Mouse (Mus musculus) lung, adult 18-20 months (tissue): ENCODE measurements around the gene Fpgs.

ENCODE experiments used
- DNase-seq, 2 experiments: peaks; one replicate each; pipeline ENCODE4 v3.0.0; 2022; ENCODE audit warnings: mixed read lengths in 2 of 2

The Fpgs gene

DNA sequence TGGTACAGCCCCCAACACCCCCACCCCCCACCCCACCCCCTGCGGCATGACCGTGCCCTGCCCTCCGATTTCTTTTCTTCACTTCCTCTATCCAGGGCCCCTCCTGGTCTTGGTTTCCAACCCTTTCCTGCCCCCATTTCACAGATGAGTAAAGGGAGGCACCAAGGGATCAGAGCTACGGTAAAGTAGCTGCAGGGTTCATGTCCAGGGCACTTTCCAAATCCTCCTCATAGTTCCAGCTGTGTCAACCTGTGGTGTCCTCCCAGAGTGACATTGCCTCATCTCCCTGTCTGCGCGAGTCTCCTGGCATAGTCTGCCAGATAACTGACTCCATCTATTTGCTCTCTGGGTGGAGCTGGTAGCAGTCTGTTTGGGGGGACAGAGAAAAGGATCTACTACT is 38.1 kb downstream of the Fpgs start:
- DNase-seq, result no peak

- DNase-seq, result no peak
Observed at GRCm38 (mm10) chr2:32665345-32665744, 38.6 kb downstream of the Fpgs start.

DNA sequence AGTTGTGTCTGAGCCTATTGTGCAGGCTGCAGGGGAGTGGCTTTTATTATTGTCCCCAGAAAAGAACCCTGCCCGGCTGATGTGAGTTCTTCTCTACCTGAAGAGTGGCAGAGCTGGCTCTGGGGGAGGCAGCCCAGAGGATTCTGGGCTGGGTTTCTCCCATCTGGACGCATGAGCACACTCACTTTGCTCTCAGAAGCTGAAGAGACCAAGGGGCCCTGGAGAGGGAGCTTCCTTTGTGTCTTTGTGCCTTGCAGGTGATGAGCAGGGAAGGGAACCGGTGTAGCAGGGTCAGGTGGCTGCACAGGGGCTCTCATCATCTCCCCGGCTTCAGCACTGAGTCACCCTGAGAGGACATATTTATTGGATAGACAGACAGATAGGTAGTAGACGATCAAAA is 41.7 kb downstream of the Fpgs start:
- DNase-seq, result no peak

GRCm38 (mm10) chr2:32661509-32662107 is 42.3 kb downstream of the Fpgs start:
- peak; percentile 77 to 85 for DNase-seq

- DNase-seq, result no peak
Observed at GRCm38 (mm10) chr2:32658873-32659272, 45.1 kb downstream of the Fpgs start.

DNA sequence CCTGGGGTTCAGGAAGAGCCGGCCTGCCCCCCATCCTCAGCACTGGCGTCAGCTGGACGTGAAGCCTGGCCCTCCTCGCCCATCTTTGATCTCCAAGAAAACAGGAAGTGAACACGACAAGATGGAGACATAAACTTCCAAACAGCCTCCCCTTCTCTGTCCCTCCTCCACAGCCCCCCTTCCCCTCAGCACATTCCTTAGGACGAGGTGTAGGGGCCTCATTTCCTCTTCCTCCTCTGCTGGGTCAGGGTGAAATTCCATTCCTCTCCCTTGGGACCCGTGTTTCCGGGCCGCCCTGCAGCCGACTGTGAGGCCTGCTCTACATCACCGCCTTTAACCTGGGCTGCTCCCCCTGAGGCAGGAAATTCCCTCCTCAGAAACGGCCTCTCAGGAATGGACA is 48.1 kb downstream of the Fpgs start:
- DNase-seq, result peak; percentile 67 to 81

DNA sequence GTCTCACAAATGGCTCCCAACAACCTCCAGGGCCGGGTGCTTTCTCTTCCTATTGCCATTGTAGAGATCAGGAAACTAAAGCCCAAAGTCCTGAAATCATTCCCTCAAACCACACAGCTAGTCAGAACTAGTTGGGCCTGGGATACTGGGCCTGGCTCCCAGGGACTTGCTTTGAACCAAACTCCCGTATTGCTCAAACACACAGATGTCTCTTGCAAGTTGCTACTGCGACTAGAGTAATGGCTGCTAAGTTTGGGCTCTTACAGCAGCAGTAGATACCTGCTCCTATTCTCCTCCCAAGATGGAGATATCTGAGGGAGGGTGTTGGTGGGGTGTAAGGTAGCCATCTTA is 48.6 kb downstream of the Fpgs start:
- no peak for DNase-seq

DNA sequence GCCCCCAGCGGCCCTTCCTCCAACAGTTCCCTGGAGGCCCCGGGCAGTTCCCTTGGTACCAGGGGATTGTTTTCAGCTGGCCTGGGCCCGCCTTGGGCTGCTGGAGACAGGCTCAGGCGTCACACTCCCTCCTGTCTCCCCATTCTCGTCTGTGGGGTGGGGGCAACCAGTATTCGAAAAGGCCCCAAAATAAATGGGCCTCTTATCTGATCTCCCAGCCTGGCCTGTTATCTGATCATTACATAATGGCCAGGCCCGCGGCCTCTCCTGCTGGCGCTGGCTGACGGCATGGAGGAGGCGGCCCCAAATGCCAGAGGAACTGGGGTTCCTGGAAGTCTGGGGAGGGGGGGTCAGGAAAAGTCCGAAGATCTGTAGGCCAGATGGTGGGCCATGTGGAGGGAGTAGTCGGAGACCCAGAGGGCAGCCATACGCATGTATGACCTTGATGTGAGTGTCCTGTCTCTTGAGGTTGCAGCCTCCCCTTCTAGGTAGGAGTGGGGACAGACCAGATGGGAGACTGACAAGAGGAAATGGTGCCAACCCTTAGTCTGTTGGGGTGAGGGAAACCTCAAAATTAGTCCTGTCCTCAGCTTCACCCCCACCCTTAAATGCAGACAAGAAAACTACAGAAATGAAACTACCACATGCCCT is 49.1 kb downstream of the Fpgs start:
- DNase-seq, result peak; percentile 71 to 82

GRCm38 (mm10) chr2:32653764-32654163 is 50.2 kb downstream of the Fpgs start:
- no peak for DNase-seq

GRCm38 (mm10) chr2:32647366-32647765 is 56.6 kb downstream of the Fpgs start:
- DNase-seq, result no peak

DNA sequence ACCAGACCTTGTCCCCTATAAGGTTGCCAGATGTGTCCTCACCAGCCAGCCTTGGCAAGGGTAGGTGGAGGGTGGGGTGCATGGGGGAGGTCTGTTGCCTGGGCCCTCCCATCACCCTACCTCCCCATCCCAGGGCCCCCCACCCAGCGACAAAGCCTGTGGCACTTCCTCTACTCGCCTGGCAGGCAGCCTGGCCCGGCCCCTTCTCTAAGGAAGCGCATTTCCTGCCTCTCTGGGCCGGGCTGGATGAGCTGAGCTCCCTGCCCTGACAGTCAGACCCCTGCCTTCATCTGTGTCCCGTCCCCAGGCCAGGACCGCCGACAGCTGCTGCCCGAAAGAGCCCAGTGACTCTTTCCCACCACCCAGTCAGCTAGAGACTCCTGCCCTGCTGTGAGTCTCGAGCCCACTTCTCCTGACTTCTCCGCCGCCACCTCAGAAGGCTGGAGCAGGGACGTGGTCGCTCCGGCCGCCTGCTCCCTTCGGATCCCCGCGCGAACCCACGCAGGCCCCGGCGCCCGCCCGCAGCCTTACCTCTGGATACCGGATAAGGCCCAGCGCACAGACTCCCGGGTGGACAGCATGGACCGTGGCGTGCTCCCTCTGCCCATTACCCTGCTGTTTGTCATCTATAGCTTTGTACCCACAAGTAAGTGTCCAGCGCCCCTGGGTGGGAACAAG is 57.4 kb downstream of the Fpgs start, which contains the start of gene Eng:
Gene Eng (plus strand): TSS at position 217 of the 678 bp plus-strand sequence.
- peak; percentile 86 to 91 for DNase-seq

DNA sequence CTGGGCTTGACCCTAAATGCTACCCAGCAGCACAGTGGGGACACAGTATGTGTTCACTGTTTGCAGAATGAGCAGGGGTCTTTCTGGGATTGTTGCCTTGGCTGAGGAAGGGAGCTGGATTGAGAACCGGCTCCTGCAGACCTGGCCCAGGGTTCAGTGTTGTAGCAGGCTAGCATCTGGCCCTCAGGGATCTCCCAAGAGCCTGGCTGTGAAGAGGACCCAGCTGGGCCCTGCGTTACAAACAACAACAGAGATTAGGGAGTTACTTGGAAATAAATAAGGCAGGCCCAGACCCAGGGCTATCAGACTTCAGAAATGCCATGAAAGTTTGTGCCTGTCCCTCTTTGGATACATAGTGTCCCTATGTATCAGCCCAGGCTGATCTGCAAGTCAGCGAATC is 58.3 kb downstream of the Fpgs start:
- no peak for DNase-seq

GRCm38 (mm10) chr2:32644799-32645475 is 59.0 kb downstream of the Fpgs start:
- DNase-seq, result no peak

GRCm38 (mm10) chr2:32644083-32644482 is 59.9 kb downstream of the Fpgs start:
- DNase-seq, result no peak

DNA sequence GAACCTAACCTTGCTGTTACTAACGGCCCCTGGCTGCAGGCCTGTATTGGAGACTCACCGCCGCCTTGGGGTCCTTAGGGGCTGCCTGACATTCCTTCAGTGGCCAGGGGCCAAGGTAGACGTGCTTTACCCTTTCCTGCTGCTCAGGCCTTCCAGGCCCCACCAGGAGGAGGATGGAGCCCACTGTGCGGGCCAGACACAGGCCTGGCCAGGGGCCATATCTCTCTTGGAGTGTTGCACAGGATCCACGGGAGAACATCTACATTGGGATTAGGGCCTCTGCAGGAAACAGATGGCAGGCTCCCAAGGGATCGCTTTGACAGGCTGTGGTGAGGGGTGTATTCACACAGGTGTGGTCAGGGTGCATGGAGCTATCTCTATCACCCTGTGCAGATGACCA is 61.1 kb downstream of the Fpgs start:
- DNase-seq, result no peak

DNA sequence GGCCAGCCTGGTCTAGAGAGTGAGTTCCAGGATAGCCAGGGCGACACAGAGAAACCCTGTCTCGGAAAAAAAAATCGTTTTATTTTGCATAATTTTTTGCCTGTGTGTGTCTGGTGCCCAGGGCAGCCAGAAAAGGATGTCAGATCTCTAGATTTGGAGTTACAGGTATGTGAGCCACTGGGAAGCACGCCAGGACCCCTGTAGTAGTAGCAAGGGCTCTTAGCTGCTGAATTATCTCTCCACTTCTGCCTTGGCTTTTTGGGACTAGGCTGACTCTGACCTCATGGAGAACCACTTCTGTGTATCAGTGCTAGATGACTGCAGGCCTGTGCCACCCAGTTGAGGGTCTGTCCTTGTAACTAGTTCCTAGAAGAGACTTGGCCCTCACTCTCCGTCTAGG is 62.1 kb downstream of the Fpgs start:
- DNase-seq, result no peak

DNA sequence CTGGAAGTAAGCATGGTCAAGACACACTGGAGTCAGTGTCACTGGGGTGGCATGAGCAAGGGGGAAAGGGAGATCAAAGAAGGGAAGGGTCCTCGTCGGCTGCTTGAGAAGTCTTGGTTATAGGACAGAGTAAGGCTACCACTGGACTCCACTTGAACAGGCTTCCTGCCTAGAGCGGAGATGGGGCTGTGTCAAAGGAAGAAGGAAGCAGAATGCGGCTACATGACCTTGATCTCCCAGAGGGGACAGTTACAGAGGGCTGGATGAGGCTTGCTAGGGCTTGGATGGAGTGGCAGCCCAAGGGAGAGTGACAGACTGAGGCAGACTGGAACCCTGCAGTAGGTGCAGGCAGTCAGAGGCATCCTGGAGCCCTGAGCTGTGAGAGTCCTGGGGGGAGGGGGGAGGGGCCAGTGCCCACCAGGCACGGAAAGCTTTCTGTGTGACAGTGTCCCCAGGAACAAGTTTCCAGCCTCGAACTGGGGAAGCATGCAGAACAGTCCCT is 63.3 kb downstream of the Fpgs start:
- DNase-seq, result no peak

GRCm38 (mm10) chr2:32639632-32640031 is 64.3 kb downstream of the Fpgs start:
- DNase-seq, result no peak

GRCm38 (mm10) chr2:32637778-32638281 is 66.1 kb downstream of the Fpgs start:
- peak; percentile 85 to 90 for DNase-seq

DNA sequence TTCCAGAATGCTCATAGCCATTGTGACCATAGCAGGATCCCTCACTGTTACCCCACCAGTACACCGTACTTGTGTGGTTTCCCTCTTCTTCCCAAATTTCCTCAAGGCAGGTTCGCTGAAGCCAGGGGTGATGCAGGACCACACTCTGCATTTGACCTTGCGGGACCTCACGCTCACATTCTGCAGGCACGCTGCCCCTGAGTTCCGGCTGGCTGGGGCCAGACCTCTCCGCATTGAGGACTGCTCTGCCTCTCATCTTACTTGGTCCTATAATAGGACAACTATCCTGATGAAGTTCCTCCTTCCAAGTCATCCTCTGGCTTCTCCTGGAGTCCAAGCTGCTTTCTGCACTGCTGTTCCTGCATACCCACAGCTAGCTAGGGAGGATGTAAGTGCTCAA is 67.3 kb downstream of the Fpgs start:
- DNase-seq, result no peak

DNA sequence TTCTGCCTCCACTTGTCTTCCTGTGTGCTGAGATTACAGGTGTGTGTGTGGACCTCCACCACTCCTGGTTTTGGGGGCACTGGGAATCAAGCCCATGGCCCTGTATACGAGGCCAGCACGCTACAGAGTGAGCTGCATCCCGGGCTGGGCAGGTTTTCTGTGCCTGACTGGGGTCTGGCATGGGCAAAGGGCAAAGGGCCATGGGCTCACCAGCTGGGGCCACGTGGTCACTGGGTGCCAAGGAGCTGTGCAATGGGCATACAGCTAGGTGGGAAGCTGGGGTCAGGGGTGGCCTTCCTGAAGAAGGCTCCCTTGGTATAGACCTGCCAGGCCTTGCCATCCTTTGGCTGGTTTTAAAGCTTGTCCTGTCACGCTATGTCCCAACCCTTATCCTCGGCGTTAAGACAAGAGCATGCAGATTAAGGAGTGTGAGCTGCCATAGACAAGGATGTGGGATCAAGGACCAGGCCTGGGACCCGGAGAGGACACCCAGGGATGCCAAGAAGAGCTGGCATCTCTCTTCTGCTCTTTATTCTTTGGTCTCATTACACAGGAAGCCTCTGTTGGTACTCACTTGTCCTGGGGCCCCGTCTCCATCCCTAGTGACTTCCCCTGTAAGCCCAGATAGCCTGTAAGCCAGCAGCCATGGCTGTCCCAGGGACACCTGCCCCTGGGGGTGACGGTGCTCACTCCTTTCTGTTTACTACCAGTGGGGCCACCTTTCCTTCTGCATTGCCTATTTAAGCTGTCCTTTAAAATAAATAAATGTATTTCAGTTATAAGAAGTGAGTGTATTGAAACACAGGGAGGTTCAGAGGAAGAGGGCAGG is 69.5 kb downstream of the Fpgs start:
- no peak for DNase-seq

DNA sequence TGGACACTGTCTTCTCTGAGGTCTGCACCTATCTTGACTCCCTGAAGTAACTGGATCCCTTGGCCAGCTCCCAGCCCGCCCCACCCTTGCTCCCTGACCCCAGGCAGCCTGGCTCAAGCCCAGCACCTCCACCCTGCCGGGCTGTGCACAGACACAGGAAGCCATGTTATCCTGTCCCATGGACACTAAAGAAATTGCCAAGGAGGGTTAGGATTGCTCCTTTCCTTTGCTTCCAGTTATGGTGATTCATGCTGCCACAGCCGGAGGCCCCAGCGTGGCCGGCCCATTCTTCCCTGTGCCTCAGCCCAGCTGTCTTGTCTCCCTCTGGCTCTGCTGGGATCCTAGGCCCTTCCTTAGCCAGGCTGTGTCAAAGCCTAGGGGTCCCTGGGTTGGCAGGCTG is 70.3 kb downstream of the Fpgs start:
- DNase-seq, result peak; percentile 70 to 79
